Mouse (Mus musculus) liver, embryonic 14.5 days (tissue): ENCODE measurements at regions not wholly inside any gene's neighbourhood (a gene's known extent, or its start where the extent isn't known, plus 50 kb on each side); places are given as distances from the start of the nearest gene placed in this dataset.

Source experiments
- CTCF ChIP-seq: IDR thresholded peaks from 2 replicates; pipeline ENCODE4 v1.5.1; 2016; ENCODE audit warnings: antibody characterized with exemption, low read depth, control low read depth
- EP300 ChIP-seq: IDR thresholded peaks from 2 replicates; pipeline ENCODE4 v1.6.1; 2016; ENCODE audit warnings: antibody characterized with exemption, low read depth

GRCm38 (mm10) chr8:26659381-26659780 lies 317.7 kb upstream of the Zfp703 start:
- TF ChIP-seq CTCF (peak; percentile 26; the same call in 1 of the 2 replicates), EP300 (no peak)
